Mouse (Mus musculus): ENCODE data around the gene Tmem104.

The Tmem104 gene

GRCm38 (mm10) chr11:115166776-115167175 lies 20.5 kb upstream of the Tmem104 start:
- DNase-seq (ENCODE audit: low read depth, low spot score), result no peak

GRCm38 (mm10) chr11:115167631-115168249 lies 19.5 kb upstream of the Tmem104 start:
- peak; percentile 40 for DNase-seq (ENCODE audit: low read depth, low spot score)

DNA sequence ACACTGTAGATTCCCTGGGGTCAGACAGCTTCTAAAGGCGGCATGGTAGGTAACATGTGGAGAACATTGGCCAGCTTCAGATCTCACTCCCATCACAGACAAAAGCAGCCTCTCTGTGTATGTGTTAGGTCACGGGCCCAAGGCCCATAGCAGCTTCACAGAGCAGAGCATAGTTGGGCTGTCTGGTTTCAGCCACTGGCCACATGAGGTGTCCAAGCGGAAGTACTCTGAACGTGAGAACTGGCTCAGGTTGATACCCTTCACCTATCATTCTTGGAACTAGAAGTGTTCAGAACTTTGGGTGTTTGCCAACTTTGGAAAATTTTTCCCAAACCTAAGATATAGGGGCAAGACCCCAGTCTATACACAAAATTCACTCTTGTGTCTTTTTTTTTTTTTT lies 17.9 kb upstream of the Tmem104 start:
- no peak for DNase-seq (ENCODE audit: low read depth, low spot score)

GRCm38 (mm10) chr11:115171125-115171524 lies 16.2 kb upstream of the Tmem104 start:
- DNase-seq (ENCODE audit: low read depth, low spot score), result no peak

- peak; percentile 56 for DNase-seq (ENCODE audit: low read depth, low spot score)
Measured at GRCm38 (mm10) chr11:115172825-115173287, 14.4 kb upstream of the Tmem104 start.

- peak; percentile 80 for DNase-seq (ENCODE audit: low read depth, low spot score)
Measured at GRCm38 (mm10) chr11:115173549-115174339, 13.5 kb upstream of the Tmem104 start.

DNA sequence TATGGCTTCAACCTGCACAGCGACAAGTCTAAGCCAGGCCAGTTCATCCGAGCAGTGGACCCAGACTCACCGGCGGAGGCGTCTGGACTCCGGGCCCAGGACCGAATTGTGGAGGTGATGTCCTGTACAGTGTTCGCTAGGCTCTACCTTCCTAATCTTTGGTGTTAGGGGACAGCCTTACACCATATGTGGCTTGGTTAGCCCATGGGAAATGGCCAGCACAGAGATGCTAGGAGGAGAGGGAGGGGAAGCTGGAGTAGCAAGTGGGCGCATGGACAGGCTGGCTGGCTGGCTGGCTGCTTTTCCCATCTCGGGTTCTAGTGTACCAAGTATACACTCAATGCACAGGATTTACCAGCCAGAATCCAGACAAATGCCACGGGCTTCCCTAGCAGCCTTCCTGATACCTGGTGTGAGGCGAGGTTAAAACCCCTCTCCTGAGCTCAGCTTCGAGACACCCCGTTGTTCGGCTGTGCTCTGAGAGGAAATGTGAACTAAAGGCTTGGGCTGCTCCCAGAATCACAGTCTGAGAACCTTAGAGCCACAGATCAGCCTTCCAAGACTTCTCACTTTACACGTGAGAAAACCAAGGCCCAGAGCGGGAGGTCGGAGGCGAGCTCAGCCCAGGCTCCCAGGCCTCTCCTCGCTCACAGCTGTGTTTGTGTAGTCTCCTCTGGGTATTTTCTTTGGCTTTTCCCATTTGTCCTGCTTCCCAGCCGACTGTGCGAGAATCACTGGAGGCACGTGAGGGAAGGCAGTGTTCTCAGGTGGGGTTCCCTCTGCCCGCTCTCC lies 10.7 kb upstream of the Tmem104 start:
- no peak for DNase-seq (ENCODE audit: low read depth, low spot score)

DNA sequence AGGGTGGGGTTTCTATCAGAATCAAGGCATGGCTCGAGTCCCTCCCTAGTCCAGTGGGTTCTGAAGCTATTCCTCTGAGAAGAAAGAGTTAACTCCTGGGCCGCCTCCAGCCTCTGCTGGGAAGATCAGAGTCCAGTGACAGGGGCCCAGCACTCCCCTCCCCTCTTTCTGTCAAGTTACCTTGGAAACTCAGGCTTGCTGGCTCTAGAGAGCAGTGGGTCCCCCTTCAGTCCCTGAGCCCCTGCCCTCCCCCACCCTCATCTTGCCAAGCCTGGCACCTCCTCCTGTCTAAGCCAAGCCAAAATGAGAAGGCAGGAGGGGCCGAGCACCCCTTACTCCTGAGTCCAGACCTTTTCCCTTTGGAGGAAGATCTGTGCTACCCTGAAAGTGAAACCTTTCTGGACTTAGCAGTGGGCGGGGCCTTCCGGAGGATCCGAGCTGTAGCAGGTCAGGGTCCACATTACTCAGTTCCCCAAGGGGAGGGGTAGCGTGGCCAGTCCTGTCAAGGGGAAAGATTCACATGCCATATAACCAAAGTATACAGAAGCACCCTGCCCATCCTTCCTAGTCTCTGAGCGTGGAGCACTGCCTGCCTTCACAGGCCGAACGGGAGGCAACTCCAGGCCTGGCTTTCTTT lies 9.6 kb upstream of the Tmem104 start:
- no peak for DNase-seq (ENCODE audit: low read depth, low spot score)

DNA sequence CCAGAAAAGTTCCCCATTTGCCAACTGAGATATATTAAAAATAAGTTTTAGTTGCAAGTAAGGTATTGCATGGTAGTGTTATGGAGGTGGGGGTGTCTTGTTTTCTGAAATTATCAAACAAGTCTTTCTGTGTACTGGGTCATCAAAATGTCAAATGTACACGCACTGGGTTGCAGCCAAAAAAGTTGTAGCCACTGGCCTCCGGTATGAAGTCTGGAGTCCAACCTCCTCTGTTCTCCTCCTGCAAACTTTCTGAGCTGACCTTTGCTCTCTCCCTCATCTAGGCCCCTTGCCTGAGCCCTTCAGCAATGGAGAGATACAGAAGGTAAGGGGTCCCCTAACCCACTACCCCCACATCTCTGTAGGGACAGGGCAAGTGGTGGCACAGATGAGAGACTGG lies 8.5 kb upstream of the Tmem104 start:
- DNase-seq (ENCODE audit: low read depth, low spot score), result no peak

GRCm38 (mm10) chr11:115179191-115179590 lies 8.1 kb upstream of the Tmem104 start:
- DNase-seq (ENCODE audit: low read depth, low spot score), result no peak

GRCm38 (mm10) chr11:115179881-115180280 lies 7.4 kb upstream of the Tmem104 start:
- no peak for DNase-seq (ENCODE audit: low read depth, low spot score)

DNA sequence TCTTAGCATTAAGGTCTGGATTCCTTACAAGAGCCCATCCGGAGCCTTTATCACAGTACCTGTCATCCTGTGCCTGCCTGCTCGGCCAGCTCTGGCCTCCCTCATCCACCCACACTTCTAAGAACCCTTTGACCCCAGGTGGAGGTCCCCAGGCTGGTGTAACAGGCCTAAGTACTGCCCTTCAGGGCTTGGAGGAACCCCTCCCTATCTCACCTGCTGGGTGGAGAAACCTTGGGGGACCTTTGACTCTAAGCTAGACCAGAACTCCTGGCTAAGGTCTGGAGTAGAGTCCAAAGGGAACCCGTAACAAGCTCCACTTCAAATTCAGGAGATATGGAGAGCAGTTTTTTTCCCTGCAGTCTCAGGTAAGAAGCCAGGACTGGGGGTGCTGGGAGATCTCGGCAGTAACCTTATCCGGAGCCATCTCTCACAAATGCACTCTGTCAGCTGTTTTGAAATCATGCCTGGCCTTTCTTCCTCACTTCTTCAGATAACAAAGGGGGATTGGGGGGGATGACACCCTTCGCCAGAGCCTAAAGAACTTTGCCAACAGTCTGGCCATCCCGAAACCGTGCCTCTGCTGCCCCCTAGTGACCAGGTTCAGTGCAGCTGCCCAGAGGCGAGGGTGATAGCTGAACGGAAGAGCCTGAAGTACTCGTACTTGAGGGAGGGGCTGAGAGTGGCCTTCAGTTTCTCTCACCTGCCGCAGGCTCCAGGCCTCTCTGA lies 5.2 kb upstream of the Tmem104 start:
- DNase-seq (ENCODE audit: low read depth, low spot score), result peak; percentile 92

GRCm38 (mm10) chr11:115184973-115185372 lies 2.3 kb upstream of the Tmem104 start:
- DNase-seq (ENCODE audit: low read depth, low spot score), result peak; percentile 56

DNA sequence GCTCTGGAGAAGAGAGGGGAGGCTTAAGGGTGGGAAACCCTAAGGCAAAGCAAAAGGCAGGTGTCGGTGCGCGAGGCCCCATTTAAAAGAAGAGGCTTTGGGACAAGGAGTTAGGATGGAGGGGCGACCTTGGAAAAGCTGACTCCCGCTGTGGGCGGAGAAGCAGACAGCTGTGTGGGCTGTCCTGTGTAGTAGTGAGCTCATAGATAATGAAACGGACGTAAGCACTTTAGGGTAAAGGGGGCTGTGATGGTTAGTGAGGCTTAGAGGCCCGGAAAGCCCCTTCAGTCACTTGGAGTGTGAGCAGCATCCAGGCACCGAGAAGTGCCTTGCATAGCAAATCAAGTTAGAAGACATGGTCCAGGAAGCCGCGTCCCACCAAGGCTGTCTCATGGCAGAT lies 406 bp downstream of the Tmem104 start, which contains the start of gene Nat9:
Gene Nat9 (minus strand): TSS at position 167 of the 400 bp plus-strand sequence.
- peak; percentile 70 for DNase-seq (ENCODE audit: low read depth, low spot score)

DNA sequence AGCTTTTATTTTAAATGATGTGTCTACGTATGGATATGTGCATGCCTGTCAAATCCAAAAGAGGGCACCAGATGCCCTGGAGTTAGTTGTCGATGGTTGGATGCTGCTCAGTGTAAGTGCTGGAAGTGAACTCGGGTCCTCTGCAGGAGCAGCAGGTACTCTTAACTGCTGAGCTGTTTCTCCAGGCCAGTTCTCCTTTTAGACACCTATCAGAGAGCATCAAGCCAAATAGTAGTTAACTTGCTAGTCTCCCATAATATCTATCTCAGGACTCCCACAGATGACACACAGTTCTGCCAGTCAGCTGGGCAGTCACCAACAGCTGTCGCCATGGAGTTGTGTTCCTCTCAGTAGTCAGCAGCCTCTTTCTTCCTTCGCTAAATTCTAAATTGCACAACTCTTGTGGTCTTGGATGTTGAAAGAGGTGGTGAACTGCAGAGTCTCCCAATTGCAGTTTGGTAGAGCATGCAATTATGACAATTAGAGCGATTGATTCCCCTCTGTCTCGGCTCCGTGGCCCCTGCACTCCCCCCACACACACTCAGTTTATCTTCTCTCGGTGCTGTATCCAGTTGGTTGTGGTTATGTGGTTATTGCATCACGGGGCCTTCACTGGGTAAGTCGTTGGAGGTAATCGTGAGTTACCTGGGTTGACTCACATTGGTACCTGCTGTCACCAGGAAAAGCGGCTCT lies 1.4 kb downstream of the Tmem104 start:
- no peak for DNase-seq (ENCODE audit: low read depth, low spot score)

DNA sequence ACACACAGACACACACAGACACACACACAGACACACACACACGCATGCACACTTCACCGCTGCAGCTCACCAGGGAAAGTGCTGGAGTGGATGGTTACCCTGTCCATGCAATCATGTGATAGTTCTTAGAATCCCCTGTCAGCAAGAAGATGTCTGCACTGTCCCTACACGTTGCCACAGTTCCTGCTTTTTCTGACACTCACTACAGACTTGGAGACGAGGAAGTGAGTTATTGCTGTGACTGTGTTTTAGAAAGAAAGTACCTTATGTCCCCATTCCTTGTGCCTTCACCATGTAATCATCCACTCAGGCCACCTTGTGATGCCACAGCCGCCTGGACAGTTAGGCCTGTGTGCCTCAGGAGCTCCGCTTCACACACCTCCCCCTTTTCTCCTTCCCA lies 2.0 kb downstream of the Tmem104 start:
- DNase-seq (ENCODE audit: low read depth, low spot score), result no peak

GRCm38 (mm10) chr11:115192180-115192579 lies 4.9 kb downstream of the Tmem104 start:
- DNase-seq (ENCODE audit: low read depth, low spot score), result peak; percentile 37

GRCm38 (mm10) chr11:115194693-115195092 lies 7.4 kb downstream of the Tmem104 start:
- no peak for DNase-seq (ENCODE audit: low read depth, low spot score)

DNA sequence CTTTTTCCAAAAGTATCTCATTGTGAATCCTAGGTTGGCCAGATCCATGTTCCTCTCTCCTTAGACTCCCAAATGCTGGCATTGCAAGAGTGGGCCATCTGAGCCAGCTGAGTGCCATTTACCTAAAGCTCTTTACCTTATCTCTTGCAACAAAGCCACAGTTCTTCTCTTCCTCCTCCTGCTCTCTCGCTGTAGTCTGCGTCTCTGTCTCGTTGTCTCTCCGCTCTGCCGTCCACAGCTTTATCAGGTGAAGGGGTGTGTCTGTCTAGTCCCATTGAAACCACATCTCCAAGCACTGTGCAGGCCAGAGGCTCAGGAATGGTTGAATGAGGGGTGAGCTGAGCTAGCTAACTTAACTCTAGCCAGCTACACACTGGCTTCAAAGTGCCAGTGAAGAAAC lies 8.6 kb downstream of the Tmem104 start:
- DNase-seq (ENCODE audit: low read depth, low spot score), result no peak

DNA sequence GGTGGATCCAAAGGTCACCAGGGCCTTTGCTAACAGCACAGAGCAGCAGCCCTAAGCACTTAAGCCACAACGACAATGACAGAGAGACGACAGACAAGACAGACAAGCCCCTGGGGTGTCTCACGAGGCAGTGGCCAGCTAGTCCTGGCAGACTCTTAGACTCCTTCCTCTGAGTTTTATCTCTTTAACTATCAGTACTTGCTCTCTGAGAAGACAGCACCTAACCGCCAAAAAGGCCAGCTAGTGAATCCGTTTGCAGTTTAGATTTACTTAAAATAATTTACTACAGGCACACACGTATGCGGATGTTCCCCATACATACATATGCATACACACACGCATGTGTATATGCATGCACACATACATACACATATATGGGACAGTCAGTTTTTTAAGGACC lies 10.3 kb downstream of the Tmem104 start:
- DNase-seq (ENCODE audit: low read depth, low spot score), result no peak

All from CD4-positive, CD25-positive, alpha-beta regulatory T cell, adult 2 months (primary cell).